Mouse (Mus musculus) liver, adult (tissue): ENCODE data around the gene Usp24.

Experiments
- GATA4 ChIP-seq: IDR thresholded peaks from 2 replicates; pipeline ENCODE4 v1.6.1; 2014; ENCODE audit warnings: mild to moderate bottlenecking, low read length; ENCODE audit not compliant: insufficient replicate concordance

The Usp24 gene

DNA sequence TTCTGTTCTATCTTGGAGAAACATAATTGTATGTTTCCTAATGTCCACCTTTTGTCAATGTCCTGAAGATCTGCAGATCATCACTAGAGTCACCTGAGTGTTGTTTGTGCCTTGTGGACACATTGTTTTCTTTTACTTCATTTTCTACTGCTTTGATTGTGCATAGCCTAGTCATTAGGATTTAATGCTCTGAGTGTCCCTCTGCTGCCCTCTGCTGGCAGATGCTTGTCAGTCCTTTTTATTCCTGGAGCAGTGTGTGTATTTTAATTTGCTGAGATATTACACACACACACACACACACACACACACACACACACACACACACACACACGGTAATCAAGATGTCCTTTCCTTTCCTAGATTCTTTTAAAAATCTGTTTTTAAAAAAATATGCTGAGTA is 59.8 kb downstream of the Usp24 start:
- TF ChIP-seq GATA4 = no peak

DNA sequence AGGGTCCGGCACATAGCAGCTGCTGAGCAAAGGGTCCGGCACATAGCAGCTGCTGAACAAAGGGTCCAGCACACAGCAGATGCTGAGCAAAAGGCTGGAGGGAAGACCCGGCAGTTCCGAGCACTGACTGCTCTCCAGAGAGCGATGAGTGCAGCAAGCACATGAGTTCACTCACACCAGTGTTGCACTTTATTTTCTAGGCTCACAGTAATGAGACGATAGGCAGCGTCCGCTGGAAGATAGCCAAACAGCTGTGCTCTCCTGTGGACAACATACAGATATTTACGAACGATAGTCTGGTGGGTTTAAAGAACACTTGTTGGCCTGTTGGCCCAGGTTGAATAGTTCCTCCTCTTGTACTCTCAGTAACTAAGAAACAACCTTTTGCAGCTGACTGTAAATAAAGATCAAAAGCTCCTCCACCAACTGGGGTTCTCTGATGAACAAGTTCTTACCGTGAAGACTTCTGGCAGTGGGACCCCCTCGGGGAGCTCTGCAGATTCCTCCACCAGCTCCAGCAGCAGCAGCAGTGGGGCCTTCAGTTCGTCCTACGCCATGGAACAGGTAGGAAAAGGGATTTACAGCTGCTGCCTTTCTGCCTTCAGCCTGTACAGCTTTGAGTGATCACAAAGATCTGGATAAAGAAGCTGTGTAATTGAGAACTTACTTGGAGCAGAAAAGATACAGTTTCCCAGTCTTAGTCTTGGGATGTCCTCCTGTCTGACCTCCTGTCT is 63.0 kb downstream of the Usp24 start:
- no peak for TF ChIP-seq GATA4

DNA sequence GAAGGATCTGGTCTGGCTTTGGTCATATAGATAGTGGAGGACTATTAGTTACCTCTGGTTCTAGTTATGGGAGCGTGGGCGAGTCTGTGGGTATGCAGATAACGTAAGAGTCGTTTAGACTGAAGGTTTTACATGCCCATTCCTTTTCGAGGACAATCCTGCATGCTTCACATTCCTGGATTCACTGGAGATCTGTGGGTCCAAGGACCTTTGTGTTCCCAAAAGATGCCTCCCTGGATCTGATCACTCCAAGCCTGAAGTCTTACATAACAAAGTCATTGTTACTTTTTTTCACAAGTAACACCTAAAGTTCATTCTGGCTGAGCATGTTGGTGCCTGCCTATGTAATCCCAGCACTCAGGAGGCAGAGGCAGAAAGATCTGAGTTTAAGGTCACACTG is 65.1 kb downstream of the Usp24 start:
- no peak for TF ChIP-seq GATA4

DNA sequence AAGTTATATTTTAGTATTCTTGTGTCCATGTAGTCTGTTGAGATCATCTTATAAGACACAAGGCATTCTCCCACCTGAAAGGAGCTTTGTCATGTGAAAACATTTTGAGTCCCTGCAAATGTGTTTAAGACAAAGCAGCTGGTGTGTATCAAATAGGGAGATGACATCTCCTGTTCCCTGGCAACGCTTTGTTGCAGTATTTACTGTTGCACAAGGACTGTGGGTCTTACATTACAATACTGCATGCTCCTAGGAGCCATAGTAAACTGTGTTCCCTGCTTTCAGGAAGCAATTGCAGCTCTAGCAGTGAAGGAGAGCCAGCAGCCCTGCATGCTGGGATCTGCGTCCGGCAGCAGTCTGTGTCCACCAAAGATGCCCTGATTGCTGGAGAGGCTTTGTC is 73.9 kb downstream of the Usp24 start:
- no peak for TF ChIP-seq GATA4

DNA sequence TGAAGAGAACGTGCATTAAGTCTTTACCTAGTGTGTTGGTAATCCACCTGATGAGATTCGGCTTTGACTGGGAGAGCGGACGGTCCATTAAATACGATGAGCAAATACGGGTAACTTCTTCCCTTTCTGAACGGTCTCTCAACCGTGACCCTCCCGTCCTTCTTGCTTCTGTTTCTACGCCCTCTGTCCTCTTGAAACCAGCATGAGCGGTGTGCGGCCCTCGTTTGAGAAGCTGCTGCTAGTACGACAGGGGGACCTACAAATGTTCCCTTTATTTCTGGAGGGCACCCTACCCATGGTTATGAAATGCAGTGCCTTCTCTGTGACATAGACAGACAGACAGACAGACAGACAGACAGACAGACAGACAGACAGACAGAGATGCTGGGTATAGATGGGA is 93.6 kb downstream of the Usp24 start:
- TF ChIP-seq GATA4 = no peak

DNA sequence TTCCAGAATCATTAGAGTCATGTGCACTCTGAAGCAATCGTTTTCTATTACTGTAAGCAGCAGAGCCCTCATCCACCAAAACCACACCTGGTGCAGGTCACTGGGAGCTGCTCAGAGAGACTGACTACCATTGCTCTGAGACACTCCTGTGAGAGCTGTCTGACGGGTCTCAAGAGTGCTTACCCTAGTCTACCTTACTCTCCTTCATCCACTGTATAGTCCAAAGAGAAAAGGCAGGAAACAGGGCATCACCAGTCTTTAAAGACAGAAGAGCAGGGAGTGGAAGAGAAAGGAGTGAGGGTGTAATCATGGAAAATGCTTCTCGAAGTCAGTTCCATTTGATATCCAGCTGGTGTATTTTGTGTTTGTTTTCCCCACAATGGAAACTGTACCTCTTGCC is 103.2 kb downstream of the Usp24 start:
- no peak for TF ChIP-seq GATA4

DNA sequence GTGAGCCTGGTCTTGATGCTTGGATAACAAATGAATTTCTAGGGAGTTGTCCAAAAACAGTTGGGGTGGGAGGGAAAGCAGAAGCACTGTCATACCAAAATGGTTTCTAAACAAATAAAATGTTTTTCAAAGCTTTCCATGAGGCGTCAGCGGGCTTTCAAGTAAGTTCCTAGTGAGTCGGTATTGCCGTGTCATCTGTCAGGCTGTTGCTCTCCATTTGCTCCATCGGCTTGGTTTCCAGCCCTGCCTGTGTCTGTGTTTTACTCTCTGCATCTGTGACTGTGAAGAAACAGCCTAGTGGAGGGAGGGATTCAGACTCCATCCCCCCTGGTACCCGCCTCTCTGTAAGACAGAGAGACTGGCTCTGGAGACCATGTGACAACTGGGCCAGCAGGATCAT is 103.8 kb downstream of the Usp24 start:
- no peak for TF ChIP-seq GATA4

DNA sequence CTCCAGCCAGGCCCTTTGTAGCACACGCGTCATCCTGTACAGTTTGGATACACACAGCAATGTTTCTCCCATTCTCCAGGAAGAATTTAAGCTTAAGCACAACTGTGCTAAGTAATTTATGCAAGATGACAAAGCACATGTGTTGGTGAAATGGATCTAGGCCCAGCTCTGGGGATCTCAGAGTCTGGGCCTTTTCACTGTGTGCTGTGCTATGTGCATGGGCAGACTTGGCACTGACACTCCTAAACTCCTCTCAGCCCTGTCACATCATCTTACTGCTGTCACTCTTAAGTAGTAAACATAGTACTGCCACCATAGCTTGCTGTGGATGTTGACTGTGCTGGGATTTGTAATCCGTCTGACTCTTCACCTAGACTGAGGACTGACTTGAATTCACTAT is 106.6 kb downstream of the Usp24 start:
- TF ChIP-seq GATA4 = no peak

DNA sequence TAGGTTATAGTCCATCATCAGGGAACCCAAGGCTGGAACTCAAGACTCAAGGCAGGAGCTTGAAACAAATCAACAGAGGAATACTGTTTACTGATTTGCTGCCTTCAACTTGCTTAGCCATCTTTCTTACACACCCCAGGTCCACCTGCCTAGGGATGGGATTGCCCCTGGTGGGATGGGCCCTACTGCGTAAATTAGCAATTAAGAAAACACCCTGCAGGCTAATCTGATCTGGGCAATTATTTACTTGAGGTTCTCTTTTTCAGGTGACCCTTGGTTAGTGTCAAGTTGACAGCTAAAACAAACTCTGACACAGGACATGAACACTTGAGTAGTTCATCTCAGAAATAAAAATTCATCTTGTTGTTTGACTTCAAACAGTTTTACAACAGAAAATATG is 108.5 kb downstream of the Usp24 start:
- no peak for TF ChIP-seq GATA4

DNA sequence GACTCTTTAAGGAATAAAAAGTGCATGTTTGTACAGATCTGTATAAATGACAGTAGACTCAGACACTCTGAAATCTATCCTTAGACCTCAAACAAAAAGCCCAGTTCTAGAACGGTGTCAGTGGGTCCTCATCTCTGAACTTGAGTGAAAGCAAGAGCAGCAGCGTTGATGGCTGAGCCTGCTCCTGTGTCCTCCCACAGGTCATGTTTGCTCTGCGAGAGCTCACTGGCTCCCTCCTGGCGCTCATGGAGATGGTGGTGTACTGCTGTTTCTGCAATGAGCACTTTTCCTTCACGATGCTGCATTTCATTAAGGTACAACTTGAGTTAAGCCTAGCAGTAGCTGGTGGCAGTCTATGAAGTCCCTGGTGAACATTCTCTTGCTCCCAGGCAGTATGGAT is 110.3 kb downstream of the Usp24 start:
- no peak for TF ChIP-seq GATA4

DNA sequence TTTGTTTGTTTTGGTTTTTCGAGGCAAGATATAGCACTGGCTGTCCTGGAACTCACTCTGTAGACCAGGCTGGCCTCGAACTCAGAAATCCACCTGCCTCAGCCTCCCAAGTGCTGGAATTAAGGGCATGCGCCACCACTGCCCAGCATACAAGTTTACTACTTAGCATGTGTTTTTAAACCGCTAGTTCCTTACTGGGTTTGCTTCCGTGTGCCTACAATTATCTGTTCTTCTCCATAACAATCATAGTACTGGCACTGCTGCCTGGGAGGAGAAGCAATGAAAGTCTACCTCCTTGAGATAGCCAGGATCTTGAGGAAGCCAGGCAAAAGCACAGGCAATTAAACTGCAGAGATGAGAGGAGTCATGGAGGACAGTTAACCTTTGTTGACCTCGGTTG is 112.6 kb downstream of the Usp24 start:
- TF ChIP-seq GATA4 = no peak

DNA sequence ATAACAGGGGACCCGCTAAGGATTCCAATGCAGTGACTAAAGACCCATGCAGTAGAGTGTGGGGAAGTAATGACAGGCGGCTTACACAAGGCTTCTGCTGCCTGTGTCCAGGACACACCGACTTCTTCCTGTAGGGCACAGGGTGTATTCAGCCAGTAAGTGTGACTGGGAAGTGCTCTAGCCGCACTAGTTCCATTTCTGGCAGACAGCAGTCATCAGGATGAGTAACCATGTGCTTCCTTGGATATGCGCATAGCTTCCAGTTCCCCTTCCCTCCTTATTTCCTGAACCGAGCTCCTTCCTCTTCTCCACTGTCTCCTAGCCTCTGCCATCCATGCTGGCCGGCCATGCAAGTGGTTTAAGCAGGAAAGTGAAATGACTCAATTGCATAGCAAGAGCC is 113.1 kb downstream of the Usp24 start:
- no peak for TF ChIP-seq GATA4

DNA sequence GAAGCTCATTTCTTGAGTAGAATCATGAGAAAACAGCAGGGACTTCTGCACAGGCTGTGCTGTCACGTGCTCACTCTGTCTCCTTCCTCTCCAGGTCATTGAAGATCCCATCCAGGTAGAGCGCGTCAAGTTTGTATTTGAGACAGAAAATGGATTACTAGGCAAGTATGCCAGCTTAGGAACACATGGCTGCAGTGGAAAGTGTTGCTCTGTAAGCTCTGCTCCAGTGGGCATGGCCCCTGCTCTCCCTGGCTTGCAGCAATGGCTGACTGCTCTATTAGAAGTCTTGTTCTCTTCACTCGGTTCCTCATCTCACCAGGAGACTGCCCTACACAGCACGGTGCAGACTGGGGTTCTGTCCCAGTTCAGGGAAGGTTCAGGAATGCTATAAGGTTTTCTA is 114.4 kb downstream of the Usp24 start:
- no peak for TF ChIP-seq GATA4

DNA sequence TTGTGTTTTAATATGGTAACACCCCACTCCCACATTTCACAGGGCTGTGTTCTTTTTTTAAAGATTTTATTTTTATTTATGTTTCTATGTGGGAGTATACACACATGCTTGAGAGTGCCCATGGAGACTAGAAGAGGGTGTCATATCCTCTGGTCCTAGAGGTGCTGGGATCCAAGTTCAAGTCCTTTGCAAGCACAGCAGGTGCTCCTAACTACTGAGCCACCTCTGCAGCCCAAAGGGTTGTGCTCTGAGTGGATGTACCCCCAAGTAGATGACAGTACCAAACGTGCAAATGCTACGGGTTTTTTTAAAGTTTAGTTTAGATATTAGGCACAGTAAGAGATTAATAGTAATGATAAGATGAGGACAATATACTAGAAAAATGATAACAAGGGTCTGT is 119.4 kb downstream of the Usp24 start:
- TF ChIP-seq GATA4 = no peak

DNA sequence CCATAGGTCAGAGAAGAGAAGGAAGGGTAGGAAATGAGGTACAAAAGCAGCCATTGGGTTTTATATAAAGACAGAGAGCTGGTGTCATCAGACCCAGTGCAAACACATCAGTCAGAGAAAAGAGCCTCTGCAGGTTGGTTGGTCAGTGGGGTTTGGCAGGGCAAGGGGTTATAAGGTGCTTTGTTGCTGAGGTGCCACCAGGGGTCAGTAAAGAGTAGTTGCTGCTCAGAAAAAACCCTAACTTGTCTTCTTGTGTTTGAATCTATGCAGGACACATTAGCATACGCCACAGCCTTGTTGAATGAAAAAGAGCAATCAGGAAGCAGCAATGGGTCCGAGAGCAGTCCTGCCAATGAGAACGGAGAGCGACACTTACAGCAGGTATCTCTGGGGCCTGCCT is 120.5 kb downstream of the Usp24 start:
- TF ChIP-seq GATA4 = no peak

DNA sequence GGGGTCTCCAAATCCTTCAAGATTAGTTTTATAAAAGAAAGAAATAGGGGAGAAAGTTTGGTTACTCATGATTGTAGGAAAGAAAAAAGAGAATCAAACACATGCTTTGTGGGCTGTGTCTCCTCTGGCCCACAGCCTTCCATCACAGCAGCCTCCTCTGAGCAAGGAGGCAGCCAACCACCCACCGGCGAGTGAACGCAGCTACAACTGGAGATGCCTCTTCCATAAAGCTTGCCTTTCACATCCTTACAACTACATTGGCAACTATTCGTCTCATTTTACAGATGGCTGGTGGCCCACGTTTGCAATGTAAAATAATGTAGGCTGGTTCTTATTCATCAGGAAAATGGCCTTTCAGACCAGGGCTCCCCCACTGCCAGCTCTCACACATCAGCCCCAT is 121.2 kb downstream of the Usp24 start:
- no peak for TF ChIP-seq GATA4

DNA sequence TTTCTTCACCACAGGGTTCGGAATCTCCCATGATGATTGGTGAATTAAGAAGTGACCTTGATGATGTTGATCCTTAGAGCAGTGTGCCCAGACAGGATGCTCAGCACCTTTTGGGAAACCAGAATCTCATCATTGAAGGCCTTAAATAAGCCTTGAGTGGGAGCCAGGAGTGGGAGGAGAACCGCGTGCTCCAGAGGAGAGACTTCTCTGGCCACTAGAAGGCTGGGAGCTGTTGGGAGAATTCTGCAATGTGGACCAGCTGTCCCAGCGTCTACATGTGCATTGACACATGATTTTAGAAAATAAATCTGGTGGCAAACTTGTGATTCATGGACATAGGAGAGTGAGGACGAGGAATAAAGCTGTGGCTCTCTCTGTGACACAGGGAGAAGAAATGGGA is 122.8 kb downstream of the Usp24 start:
- no peak for TF ChIP-seq GATA4
